Mouse (Mus musculus) MEL-GATA-1-ER (cell line): Measurements from ENCODE around the gene Art3.
"Not testable (repeated sequence)": the region's sequence is repeated elsewhere in the genome, so short reads cannot be mapped to it uniquely, and the experiment has no call there.

Source experiments
- DNase-seq: peaks from one replicate; pipeline ENCODE4 v3.0.0-alpha.2; 2012; ENCODE audit warnings: low read depth; ENCODE audit errors: extremely low read depth

Art3 gene

GRCm38 (mm10) chr5:92336743-92337142, 5.1 kb downstream of the Art3 start:
- DNase-seq, result no peak

GRCm38 (mm10) chr5:92340606-92341005, 9.0 kb downstream of the Art3 start:
- DNase-seq, result no peak

- DNase-seq, result no peak
These were observed 13.4 kb downstream of the Art3 start for GRCm38 (mm10) chr5:92345006-92345405.

- peak; percentile 72 for DNase-seq
These were observed 17.3 kb downstream of the Art3 start, which contains the start of gene Cxcl10 for GRCm38 (mm10) chr5:92348794-92349413. Cxcl10 (minus strand) TSS chr5:92348889.

- DNase-seq, result no peak
These were observed 18.1 kb downstream of the Art3 start for GRCm38 (mm10) chr5:92349731-92350130.

GRCm38 (mm10) chr5:92352716-92353115, 21.1 kb downstream of the Art3 start:
- DNase-seq, result not testable (repeated sequence)

GRCm38 (mm10) chr5:92353517-92353916, 21.9 kb downstream of the Art3 start:
- DNase-seq, result peak; percentile 60

- no peak for DNase-seq
These were observed 26.4 kb downstream of the Art3 start for GRCm38 (mm10) chr5:92358033-92358432.

GRCm38 (mm10) chr5:92358767-92359455, 27.3 kb downstream of the Art3 start:
- DNase-seq, result no peak

- no peak for DNase-seq
These were observed 31.6 kb downstream of the Art3 start for GRCm38 (mm10) chr5:92363179-92363578.

GRCm38 (mm10) chr5:92364011-92364410, 32.4 kb downstream of the Art3 start:
- no peak for DNase-seq

- no peak for DNase-seq
These were observed 33.6 kb downstream of the Art3 start for GRCm38 (mm10) chr5:92365146-92365705.

GRCm38 (mm10) chr5:92366565-92366964, 34.9 kb downstream of the Art3 start:
- no peak for DNase-seq

GRCm38 (mm10) chr5:92368392-92368791, 36.8 kb downstream of the Art3 start:
- no peak for DNase-seq

- no peak for DNase-seq
These were observed 37.7 kb downstream of the Art3 start for GRCm38 (mm10) chr5:92369151-92369994.

GRCm38 (mm10) chr5:92370392-92370791, 38.8 kb downstream of the Art3 start:
- no peak for DNase-seq

GRCm38 (mm10) chr5:92370891-92371290, 39.3 kb downstream of the Art3 start:
- DNase-seq, result no peak

GRCm38 (mm10) chr5:92371361-92371976, 39.8 kb downstream of the Art3 start:
- no peak for DNase-seq

- no peak for DNase-seq
These were observed 41.0 kb downstream of the Art3 start for GRCm38 (mm10) chr5:92372605-92373004.

- no peak for DNase-seq
These were observed 43.1 kb downstream of the Art3 start for GRCm38 (mm10) chr5:92374721-92375142.

GRCm38 (mm10) chr5:92375368-92375767, 43.7 kb downstream of the Art3 start:
- DNase-seq, result no peak
